Mouse (Mus musculus) retina, embryonic 14.5 days (tissue): ENCODE measurements around the gene Fsd1.

Experiments used
- DNase-seq: peaks from one replicate; pipeline ENCODE4 v3.0.0-alpha.2; 2015; ENCODE audit warnings: low spot score

Fsd1 gene

DNA sequence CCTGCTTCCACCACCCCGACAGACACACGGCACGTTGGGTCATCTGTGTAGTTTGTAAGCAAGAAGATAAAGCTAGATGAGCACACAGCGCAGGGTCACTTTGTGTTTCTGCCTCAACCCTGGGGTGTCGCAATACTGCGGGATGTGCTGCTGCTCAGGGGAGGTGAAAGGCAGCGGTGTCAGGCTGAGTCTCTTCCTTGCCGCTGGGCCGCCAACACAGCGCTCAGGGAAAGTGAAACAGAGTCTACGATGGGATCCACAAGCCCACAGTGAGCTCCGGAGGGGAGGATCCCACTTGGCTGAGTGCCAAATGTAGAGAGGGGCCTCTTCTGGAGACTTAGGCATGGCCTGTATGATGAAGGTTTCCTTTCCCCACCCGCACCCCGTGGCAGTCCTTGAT is 23.1 kb upstream of the Fsd1 start:
- no peak for DNase-seq

GRCm38 (mm10) chr17:55964496-55964895 is 21.8 kb upstream of the Fsd1 start:
- DNase-seq = no peak

- no peak for DNase-seq
Observed at GRCm38 (mm10) chr17:55964996-55965395, 21.3 kb upstream of the Fsd1 start.

DNA sequence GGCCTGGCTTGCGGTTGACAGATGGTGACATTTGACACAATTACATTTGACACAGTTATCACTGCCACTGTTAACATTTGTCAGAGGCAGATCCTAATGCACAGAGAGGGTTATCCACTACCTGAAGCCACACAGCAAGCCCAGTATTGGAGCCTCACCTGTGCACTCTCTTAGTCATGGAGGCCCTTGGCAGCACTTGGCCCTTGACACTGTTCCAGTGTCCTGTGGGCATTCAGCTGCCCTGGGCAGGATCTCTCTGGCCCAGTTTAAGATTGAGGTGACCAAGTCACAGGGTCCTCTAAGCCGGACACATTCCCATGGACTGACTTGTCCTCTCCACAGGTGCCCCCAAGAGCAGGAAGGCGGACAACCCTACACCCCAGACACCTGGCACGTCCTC is 19.1 kb upstream of the Fsd1 start:
- DNase-seq = no peak

DNA sequence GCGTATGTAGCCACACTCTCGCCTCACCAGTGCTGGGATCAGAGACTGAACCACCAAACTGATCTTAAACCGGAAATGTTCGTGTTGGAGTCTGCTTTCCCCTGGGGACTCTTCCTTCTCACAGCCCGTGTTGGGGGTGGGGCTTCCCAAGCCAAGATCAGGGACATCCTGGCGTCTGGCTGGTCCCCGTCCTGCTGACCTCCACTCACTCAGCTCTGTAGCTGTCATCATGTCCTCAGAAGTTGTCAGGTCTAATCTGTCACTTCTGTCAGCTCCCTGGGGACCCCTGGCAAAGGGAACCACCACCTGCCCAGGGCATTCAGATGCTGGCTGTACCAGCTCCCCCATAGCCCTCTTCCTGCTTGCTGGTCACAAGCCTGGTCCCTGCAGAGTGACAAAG is 18.1 kb upstream of the Fsd1 start:
- DNase-seq = peak; percentile 34

DNA sequence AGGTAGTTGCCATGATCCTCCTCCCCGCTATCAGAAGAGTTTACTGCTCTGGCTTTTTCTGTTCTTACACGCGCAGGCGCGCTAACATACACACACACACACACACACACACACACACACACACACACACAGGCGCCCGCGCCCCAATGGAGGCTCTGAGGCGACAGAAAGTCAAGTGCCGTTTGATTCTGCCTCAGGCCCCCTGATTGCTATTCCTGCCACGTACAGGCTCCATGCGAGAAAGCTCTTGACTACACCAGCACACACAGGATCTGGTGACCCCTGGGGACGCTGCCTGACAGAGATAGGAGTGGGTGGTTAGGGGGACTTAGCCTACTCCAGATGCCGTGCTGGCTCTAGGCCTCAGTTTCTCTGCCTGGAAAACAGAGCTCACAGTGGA is 16.7 kb upstream of the Fsd1 start:
- DNase-seq = peak; percentile 61

- peak; percentile 77 for DNase-seq
Observed at GRCm38 (mm10) chr17:55969966-55970891, 16.1 kb upstream of the Fsd1 start, which contains the start of gene Shd. Gene Shd, plus strand, starts transcription at chr17:55970467.

DNA sequence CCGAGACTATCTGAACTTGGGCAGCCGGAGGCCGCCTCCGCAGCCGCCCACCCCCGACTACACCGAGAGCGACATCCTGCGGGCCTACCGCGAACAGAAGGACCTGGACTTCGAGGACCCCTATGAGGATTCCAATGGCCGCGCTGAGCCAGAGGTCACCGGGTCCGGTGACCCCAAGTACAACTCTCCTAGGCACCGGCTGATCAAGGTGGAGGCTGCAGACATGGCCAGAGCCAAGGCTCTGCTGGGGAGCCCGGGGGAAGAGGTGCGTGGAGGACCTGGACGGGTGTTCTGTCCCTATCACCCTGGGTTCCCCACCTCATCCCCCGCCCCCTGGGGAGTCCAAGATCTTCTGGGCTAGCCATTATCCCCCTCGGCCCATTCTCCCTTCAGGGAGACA is 14.9 kb upstream of the Fsd1 start:
- no peak for DNase-seq

DNA sequence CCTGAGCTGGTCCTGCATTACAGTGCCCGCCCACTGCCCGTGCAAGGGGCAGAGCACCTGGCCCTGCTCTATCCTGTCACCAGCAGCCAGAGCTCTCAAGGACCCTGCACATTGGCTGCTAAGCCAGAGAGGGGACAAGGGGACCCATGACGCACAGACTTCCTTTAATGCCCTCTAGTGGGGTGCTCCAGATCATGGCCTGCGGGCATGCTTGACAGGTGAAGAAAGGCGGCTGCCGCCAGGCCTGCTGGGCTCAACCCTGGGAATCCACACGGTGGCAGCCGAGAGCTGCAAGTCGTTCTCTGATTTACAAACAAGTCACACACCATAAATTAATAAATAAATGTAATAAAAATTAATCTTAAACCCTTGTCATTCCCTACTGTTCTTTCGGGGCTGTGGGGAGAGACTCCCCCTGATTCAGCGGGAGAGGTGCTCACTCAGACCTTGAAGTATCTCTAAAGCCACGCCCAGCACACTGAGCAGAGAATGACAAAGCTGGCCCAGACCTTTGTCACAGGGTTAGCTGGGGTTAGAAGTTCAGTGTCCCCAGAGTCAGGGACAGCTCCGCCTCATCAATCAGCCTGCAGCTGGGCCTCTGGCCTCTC is 9.9 kb upstream of the Fsd1 start:
- peak; percentile 85 for DNase-seq

DNA sequence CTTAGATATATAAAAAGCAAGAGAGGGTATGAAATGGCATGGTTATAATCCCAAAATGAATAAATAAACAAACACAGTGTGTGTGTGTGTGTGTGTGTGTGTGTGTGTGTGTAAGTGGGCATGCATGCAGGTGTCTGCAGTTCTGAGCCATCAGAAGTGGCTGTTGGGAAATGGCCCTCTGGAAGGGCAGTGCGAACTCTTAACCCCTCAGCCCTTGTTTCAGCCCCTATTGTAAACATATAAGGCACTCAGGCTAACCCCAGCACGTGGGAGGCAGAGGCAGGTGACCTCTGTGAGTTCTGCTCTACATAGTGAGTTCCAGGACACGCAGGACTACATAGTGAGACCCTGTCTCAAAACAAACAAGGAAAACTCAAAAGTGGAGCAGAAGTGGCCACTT is 9.0 kb upstream of the Fsd1 start:
- DNase-seq = no peak

- no peak for DNase-seq
Observed at GRCm38 (mm10) chr17:55990278-55990898, 4.1 kb downstream of the Fsd1 start.

GRCm38 (mm10) chr17:55996007-55996406 is 9.7 kb downstream of the Fsd1 start:
- no peak for DNase-seq

DNA sequence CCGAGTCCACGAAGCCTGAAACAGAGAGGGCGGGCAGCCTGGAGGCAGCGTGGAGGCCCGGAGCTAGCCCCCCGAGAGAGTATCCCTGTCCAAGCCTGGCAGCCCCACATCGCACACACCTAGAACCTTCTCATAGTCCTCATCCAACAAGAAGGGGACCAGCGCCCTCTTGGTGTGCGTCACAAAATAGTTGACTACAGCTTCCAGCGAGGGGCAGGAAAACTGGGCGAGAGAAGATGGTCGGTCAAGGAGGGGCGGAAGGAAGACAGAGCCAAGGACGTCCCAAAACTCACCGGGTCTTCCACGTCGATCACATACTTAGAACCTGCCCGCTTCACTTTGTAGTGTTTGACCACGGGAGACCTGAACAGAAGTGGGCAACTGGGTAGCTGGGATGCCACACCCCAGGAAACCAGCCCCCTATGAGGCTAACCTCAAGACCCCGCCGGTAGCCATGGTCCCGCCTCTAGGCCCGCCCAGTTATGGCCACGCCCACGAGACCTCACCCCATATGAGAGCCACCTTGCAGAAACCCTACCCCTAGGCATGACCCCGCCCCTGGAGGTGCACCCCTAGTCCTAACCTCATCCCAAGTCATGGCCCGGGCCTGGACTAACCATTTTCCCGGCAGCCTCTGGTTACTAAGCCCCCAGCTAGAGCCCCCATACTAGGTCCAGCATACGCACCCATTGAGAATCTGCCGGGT is 13.6 kb downstream of the Fsd1 start:
- DNase-seq = no peak

DNA sequence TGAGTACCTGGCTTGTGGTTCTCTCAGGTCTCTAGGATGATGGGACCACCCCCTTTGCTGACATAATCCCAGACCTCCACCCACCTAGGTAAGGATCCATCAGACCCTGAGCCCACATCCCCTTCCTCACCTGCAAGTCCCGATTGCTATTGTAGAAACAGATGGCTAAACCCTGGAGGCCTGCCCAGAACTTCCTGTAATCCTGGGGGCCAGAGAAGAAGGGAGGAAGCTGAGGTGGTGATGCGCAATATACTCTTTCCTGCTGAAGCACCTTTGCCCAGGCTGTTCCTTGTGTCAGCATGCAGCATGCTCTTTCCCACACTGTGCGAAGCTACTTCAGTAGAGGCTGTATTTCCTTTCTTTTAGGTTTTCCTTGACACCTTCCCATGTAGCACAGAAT is 16.7 kb downstream of the Fsd1 start:
- no peak for DNase-seq

GRCm38 (mm10) chr17:56005415-56006061 is 19.2 kb downstream of the Fsd1 start, which contains the start of the genes Stap2 and Mpnd:
Gene Stap2, minus strand, starts transcription at chr17:56005584.
Gene Mpnd, plus strand, starts transcription at chr17:56005711.
- no peak for DNase-seq

- no peak for DNase-seq
Observed at GRCm38 (mm10) chr17:56006956-56007355, 20.6 kb downstream of the Fsd1 start.

DNA sequence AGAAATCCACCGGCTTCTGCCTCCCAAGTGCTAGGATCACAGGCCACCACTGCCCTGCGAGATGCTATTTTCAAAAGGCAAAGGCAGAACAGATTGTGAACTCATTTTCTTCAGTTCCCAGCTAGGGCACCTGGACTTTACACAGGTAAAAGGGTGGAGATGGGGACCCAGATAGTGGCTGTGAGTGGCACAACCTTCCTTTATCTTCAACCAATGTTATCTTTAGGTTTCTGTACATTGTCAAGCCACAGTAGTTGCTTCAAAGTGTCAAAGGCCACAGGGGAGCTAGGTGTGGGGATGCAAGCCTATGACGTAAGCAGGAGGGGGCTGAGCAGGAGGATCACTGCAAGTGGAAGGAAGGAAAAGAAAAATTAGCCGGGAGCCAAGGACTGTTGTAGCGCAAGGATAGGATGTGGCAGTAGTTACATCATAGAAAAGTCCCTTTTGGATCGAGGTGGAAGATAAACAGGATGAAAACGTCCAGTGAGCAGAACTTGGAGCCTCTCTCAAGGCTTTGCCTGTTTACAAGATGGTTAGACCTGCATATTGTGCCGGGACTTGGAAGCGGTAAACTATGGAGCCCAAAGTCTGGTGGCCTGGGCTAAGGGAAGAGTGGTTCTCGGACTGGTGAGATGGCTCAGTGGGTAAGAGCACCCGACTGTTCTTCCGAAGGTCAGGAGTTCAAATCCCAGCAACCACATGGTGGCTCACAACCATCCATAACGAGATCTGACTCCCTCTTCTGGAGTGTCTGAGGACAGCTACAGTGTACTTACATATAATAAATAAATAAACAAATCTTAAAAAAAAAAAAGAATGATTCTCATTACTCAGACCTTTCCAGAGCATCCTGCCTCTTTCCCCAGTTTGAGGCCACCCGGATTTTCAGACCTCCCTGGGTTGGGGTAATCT is 21.4 kb downstream of the Fsd1 start:
- DNase-seq = peak; percentile 39

- peak; percentile 98 for DNase-seq
Observed at GRCm38 (mm10) chr17:56008356-56009087, 22.2 kb downstream of the Fsd1 start.

- DNase-seq = peak; percentile 87
Observed at GRCm38 (mm10) chr17:56009088-56009961, 23.0 kb downstream of the Fsd1 start.
